Mouse (Mus musculus) adrenal gland, postnatal 14 days (tissue): ENCODE results near the gene Rbfox1. TPM values are rescaled to one million over a fixed set of nuclear protein-coding genes. Genes with fewer than 3 reads are reported as not detected.
A peak's percentile ranks its signal among the peaks of the same experiment; 100 is the strongest.

Experiments
- DNase-seq: peaks from one replicate; pipeline ENCODE4 v3.0.0; 2021; ENCODE audit warnings: mixed read lengths
- total RNA-seq: library from RNA; stranded (reverse); gene quantifications from 2 replicates; pipeline ENCODE4 v1.2.3, GENCODE M21; 2021

Gene Rbfox1
- total RNA-seq, 1 experiment from 2014 or later, result 2.3 TPM

DNA sequence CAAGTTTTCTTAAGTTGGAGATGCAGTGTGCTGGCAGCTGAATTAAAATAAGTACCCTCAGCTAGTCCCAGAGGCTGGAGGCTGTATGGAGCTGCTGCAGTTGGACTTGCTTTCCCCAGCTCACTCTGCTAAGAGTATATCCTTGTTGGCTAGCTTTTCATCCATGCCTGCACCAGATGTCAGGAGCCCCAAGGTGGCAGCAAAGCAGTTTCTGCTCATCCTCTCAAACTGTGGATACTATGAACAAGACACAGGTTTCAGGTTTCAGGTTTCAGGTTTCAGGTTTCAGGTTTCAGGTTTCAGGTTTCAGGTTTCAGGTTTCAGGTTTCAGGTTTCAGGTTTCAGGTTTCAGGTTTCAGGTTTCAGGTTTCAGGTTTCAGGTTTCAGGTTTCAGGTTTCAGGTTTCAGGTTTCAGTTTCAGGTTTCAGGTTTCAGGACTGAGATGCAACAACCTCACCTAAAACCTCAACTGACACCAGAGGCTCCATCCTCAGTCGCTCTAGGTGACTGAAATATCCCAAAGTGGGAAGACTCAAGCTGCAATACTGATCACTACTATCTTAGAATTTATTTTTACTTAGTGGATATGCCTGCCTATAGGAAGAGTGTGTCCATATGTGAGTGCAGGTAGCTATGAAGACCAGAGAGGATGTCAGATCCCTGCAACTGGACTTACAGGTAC, 801.1 kb downstream of the Rbfox1 start:
- DNase-seq, result peak; percentile 7

DNA sequence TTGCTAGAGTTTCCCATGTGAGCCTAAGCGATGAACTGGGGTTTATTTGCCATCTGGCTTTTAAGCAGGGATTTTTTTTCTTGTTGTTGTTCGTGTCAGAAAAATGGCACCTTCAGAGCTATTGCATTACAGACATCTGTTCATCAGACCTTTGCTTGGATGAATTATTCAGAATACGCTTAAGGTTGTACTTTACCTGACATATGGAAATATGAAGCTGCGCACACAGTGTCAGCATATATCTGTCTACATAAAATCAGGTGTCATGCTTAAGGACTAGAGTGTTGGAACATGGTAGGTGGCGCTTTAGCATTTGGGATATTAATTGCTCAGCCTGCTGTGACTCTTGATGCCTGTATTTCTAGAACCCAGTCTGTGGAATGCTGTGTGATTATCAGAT, 819.7 kb downstream of the Rbfox1 start:
- DNase-seq, result no peak

DNA sequence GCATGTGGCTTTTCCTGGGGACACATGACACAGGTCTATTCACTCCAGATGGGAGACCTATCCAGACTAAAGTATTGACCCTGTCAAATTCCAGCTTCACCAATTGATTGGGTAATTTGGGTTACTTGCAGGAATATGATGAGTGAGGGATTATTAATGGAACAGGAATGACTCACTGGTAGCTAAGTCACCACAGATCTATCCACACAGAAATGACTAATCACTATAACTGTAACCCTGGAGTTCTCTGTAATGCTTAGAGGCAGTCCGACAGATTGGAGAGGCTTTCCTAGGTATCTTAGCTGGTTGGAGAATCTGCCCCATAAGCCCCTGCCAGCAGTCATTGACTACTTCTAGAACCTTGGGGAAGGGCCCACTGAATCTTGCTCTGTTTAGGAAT, 827.2 kb downstream of the Rbfox1 start:
- no peak for DNase-seq

DNA sequence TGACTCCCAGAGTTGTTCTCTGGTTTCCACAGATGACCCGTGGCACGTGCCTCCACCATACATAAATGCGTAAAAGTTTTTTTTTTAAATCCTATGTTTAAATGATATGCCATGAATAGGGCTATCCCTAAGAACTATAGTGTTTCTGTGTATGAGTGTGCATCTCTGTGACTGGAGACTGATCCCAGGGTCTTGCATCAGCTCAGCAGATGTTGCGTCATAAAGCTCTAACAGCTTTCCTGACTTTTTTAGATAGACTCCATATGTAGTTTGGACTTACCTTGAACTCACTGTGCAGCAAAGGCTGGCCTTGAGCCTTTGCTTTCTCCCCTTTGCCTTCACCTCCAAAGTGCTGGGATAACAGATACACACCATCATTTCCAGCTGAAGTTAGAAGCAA, 830.1 kb downstream of the Rbfox1 start:
- DNase-seq, result no peak

DNA sequence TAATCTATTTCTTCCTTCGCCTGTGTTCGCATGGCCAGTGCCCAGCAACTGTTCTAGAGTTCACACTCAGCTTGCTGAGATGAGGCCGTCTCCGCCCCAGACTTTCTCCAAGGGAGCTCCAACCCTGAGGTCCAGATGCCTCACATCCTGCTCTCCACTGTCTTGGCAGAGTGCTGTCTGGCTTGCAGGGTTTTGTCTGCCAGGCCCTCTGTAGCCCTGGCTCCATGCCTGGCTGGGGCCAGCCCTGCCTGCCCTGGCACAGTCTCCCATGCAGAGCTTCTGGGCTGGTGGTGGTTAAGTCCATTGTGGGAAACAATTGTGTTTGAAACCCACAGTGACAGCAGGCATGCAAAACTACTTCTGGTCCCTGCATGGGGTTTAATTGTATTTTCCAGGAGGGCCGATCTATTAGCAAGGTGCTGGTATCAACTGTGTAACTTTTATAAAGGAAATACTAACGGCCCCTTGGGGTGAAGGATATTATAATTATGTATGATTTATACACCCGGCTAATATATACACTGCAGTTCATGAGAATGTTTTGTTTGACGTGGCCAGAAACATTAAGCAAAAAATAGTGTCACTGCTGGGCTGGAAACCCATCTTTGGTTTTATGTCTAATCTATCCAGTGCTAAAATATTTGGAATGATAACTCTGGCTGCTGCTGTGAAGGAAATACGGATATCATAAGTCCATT, 831.2 kb downstream of the Rbfox1 start:
- peak; percentile 54 for DNase-seq

DNA sequence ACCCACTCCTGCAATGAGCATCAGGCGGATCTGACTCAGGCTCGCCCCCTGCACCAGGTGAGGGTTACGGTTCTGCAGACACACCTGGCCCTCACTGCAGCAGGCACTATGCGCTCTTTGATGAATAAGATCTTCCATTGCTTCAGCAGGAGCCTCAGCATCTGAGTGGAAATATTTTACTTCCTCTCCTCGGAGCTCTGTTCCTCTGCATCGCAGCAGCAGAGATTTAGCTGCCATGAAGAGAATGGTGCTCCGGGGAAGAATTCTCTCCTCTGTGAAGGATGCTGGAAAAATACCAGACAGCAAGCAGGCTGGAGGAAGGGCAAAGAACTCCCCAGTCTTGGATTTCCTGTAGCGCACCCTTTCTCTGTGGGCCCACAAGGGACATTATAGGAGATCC, 833.9 kb downstream of the Rbfox1 start:
- DNase-seq, result no peak

DNA sequence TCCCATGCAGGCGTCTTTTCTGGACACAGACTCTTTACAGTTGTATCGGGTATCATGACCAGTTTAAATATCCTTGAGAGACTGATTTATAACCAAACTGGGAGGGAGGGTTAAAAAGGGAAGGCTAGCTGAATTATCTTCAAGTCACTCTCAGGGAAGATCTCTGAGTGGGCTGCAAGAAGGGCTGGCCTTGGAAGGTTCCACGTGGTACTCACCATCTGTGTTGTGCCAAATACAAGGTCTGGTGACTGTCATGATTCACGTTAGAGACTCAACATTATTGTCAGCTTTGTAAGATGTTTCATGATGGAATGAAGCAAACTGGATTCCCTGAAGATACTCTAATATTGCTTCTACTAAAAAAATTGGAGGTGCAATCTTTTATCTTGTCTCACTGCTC, 847.5 kb downstream of the Rbfox1 start:
- DNase-seq, result peak; percentile 48

DNA sequence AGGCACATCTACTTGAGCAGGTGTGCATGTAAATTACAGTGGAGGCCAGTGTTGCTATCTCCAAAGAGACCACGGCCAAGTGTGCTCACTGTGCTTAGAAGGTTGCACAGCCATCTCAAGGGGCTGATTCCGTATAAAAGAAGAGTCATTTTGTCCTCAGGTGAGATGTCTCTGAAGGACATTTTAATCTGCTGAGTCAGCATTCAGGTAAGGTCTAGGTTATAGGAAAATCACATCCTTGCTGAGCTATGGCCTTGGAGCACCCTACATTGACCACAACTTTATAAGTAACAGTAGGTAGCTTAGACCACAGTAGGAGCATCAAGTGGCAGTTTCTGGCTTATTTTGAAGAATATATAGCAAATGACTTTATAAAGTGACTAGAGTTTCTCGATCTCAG, 848.3 kb downstream of the Rbfox1 start:
- DNase-seq, result no peak

DNA sequence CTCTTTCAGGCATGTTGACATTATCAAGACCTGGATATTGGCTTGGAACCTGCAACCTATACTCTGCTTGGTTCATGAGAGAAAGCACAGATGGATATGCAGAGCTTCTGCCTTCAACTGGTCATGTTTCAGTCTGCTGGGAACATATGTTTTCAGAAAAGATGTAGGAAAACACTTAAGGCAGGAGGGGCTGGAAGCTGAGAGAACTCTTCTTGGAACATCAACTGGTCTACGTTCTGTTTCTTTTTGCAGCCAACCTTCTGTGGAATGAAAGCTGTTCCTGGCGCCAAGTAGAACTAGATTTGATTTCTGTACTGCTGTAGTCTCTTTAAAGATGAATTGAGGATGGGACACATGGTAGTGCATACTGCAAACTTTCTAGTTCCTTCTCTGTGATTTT, 851.4 kb downstream of the Rbfox1 start:
- no peak for DNase-seq

DNA sequence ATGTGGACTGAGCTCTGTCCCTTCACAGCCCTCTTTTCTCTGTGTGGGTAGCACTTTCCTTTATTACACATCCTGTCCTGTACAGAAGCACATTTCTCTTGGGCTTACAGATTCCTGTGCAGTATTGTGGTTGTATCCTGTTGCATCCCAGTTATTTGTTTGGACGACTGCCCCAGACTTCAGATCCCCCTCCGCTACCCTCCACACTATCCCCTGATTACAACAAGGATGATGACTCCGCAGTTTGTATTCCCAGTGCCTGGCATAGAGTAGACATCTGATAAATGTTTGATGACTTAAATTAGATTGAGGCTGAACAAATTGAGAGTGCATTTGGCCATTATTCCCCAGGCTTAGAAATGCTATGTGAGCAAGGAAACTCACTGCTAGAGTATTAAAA, 851.8 kb downstream of the Rbfox1 start:
- no peak for DNase-seq

DNA sequence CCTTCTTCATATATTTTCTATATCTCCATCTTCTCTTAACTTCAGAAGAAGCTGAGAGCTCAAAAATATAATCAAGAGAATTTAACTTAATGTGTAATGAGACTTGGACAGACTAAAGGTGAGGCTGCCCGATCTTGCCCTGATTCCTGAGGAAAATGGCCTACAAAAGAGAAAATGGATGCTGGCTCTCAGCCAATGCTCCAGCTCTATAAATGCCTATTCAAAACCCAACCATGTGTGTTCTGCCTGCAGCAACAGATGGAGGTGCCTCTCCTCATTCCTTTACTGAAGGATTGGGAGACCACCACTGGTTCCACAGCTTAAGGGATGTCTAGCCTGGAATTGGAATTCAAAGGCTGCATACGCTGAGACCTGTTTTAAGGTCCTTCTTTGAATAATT, 861.0 kb downstream of the Rbfox1 start:
- DNase-seq, result no peak

DNA sequence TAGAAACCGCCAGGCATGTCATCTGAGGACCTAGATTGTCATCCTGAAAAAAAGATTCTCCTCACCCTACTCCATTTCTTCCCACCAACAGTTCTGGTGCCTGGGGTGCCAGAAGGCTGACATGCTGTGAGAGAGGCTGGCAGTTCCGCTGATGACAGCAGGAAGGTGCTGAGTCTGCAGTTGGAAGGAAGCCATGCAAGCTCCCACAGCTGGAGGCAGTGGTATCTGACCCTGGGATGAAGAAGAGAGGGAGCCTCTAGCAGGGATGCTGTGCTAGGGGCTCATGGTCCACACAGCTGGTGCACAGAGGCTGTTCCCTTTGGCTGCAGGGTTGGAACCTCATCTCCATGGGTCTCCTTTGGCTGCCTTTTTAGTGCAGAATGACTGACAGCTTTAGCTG, 865.3 kb downstream of the Rbfox1 start:
- no peak for DNase-seq

DNA sequence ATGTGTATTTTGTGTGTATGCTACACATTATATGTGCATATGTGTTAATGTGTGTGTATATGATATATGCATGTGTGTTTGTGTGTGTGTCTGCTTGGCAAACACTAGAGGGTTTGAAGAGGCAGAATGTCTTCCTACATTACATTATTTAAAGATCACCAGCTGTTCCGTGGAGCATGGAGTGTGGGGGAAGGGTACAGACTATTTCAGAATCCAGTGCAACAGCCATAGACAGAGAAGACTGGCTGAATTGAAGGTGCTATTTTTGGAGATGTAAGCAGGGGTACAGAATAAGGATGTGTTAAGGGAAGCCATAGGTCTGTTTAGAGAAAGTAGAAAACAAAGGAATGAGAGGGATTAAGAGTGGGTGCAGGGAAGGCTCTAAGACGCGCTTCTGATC, 869.7 kb downstream of the Rbfox1 start:
- no peak for DNase-seq

DNA sequence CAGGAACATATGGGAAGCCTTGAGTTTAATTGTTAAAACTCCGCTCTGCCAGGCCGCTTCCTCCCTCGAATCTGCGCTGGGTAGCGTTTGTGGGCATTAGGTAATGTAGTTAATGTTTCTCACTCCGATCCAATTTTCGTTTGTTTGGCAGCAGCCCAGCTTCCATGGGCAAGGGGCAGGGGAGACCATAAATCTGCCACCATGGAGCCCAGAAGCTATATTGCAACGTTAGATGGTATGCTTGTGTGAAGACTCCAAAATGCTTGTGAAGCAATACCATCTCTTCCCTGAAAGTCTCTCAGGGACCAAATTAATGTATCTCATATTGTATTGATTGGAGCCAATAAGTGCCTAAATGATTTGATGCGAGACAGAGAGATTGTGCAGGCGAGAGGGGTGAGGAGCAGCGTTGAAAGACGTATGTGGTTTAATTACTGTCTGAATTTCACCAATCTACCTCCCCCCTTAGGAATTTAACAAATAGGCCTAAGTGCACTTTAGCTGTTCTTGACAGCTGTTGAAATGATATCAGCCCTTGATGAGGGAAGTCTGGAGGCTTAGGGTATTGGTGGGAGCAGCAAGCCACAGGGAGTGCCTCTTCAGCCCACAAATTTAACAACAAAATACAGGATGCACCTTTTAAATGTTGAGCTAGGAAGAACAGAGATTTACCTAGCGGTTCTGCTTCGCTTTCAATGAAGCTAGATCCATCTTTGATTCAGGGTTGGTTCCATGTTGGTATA, 884.5 kb downstream of the Rbfox1 start:
- no peak for DNase-seq

DNA sequence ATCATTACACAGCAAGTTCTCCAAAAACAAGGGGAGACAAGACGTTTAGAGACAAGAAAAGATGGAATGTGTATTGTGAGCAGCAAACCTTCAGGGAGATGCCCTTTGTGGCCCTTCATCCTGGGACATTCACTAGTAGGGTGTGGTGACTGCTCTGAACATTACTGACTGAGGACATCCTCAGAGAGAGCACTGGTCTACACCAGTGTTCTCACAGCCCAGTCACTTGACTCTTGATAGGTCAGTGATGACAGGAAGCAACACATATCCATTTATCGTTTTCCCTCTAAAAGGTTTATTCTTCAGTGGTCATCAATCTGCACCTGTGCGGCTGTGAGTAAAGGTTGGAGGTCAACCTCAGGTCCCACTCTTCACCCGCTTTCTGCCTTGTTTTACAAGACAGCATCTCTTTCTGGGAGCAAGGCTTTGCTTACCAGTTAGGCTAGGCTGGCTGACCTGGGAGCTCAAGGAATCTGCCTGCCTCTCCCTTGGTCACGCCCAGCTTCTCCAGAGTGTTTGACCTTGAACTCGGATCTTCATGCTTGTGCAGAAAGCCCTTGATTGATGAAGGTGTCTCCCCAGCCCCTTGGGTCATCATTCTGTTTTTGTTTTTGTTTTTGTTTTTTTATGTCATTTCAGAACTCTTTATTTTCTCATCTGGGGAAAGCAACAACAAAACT, 892.5 kb downstream of the Rbfox1 start:
- DNase-seq, result no peak

DNA sequence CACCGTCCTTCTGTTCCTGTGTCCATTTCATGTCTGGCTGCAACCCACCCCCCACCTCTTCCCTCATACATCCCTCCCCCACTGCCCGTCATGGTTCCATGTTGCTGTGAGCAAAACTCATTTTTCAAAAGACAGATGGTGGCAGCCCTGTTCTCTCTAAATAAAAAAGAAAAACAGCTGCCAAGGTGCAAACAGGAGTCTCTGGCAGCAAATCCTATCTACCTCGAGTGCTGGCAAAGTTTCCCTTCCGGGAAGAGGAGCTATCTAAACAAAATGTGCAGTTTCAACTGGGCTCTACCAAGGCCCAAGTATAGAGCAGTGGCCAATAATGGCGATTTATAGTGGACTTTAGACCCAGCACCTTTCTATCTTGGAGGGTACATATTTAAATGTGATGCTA, 899.0 kb downstream of the Rbfox1 start:
- no peak for DNase-seq

DNA sequence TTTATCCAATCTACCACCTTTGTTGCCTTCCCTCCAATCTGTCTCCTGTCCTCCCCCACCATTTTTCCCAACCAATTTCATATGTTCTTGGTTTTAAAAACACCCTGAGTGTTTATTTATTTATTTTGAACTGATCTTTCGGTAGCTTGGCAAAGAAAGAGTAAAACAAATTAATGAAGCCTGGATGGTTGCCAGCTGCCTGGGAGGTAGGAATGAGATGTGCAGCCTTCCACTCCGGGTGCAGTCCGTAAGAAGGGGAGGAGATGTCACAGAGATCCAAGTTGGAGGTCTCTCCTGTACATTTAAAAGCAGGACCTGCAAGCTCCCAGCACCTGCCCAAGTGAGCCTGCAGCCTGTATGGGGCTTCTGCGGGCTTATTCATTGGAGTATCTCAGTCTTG, 899.9 kb downstream of the Rbfox1 start:
- DNase-seq, result no peak

DNA sequence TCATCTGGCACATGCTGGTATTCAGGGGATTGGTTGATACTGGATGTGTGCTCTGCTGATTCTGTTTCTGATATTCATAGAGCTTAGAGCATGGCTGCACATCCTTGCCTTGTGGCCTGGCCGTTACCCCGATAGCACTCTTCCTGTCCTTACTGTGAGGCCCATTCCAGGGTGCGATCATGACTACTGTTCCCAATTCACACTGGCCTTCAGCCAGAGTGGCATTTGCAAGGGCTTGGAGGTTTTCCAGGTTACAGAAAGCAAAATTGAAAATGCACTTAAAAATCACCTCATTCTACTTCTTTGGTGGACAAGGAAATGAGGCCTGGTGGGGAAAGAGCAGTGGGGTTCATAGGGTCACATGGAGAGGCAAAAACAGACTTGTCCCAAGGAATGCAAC, 906.1 kb downstream of the Rbfox1 start:
- peak; percentile 4 for DNase-seq

DNA sequence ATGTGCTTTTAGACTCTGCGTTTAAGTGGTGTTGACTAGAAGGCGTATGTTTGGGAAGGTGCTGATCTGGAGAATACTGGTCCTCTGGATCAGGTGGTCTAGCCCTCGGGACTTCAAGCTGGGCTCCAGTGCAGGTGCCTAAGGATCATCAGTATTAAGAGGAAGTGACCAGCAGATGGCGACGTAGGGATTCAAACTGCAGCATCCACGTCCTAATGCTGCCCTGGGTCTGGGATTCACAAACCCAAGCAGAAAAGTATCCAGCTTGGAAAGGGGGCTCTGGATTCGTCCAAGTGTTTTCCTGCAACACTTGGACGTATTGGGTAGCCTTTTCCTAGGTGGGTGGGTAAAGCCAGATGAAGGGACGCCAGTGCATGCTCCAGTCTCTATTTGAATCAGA, 906.5 kb downstream of the Rbfox1 start:
- peak; percentile 65 for DNase-seq

DNA sequence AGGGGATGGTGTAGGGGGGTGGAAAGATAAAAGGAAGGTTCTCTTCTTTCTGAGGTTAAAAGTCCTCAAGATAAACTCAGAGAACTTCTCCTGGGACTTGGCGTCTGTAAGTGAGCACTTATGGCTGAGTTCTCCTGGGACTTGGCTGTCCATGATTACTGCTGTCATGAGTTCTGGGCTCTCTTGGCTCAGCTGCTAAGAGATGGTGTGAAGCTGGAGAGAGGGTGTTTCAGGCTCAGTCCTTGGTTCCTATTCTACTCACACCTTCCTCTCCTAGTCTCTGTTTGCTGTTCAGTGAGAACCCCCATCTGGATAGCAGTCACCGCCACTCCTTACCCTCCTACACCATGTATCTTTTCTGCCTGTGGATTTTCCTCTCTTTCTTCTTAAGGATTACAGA, 921.1 kb downstream of the Rbfox1 start:
- DNase-seq, result no peak

DNA sequence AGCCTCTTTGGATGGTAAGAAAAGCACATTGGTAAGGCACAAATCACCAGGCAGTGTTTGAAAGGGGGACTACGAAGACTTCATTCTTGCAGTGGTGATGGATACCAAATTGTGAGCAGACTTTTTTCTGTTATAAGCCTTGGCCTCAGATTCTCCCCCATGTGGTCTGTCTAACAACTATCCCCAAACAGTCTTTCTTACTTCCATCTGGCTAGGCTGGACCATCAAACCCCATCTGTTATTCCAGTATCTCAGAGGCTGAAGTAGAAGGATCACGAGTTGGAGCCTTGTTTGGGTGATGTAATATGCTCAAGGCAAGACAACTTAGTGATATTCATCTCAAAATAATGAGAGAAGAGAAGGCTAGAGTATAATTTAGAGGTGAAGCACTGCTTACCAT, 922.7 kb downstream of the Rbfox1 start:
- no peak for DNase-seq

DNA sequence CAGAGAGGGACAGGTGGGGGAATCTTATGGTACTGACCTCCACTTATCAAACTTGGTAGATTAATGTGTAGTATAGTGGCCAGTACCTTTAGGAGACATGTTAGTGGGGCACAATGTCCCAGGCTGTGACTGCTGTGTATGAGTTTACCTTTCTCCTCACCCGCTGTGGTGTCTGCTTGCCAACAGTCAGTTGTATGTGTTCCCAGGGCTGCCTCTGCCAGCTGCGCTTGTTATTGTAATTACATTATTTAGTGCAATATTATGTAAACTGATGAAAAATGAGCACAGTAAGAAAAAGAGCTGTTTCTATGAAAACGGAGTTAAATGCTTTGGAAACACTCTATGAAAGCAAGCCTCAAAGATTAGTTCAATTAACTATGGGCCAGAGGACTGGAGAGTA, 928.7 kb downstream of the Rbfox1 start:
- no peak for DNase-seq

DNA sequence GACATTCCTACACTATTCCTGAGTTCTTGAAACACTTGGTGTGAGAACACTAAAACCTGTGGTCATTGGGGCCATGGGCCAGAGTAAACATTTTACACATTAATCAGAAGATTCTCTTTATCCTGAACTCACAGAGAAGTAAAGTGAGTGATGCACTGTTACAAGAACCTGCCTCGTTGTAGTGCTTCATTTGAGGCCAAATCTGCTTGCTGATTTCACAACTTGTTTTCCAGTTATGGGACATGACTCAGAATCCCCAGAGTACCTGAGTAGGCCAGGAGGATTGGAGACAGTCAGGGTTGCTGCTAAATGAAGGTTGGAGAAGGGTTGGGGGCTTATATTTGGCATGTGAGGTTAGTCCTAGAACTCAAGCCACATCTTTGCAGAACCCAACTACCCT, 936.6 kb downstream of the Rbfox1 start:
- no peak for DNase-seq
